Mouse (Mus musculus) C2C12 (cell line): ENCODE measurements around the gene Upk2.

Experiments
- CEBPB ChIP-seq: IDR thresholded peaks from one replicate; pipeline ENCODE4 v1.6.1; 2011; ENCODE audit warnings: low read depth, mild to moderate bottlenecking, control low read depth, moderate library complexity
- CTCF ChIP-seq: IDR thresholded peaks from one replicate; pipeline ENCODE4 v1.5.1; 2011; ENCODE audit not compliant: control insufficient read depth, insufficient read depth, insufficient read length

- TF ChIP-seq CTCF (no peak), CEBPB (no peak)
These were observed 21.2 kb upstream of the Upk2 start for GRCm38 (mm10) chr9:44475936-44476335.
